Mouse (Mus musculus) adipocyte (in vitro differentiated cells): ENCODE results near the gene Gsk3b.
"Not testable (repeated sequence)": the region's sequence is repeated elsewhere in the genome, so short reads cannot be mapped to it uniquely, and the experiment has no call there.

Experiments used
- DNase-seq: peaks from one replicate; pipeline ENCODE4 v3.0.0-alpha.2; 2016; ENCODE audit warnings: low spot score

Gsk3b gene

DNA sequence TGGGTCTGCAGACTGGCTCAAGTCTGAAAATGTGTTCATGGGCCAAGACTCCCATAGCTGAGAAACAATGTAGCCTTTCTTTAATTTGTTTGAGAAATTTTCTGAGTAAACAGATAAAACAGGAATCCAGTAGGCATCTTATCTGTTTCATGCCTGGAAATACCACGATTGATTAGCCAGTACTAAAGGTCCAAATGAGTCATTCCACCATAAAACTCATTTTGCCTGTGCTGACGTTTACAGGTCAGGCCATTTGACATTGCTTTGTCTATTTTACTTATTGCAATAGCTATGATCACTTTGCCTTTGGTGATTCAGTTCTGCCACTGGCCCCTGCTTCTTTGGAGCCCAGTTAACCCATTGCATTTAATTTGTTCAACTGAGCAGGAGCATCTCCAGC lies 11.8 kb downstream of the Gsk3b start:
- DNase-seq, result no peak

DNA sequence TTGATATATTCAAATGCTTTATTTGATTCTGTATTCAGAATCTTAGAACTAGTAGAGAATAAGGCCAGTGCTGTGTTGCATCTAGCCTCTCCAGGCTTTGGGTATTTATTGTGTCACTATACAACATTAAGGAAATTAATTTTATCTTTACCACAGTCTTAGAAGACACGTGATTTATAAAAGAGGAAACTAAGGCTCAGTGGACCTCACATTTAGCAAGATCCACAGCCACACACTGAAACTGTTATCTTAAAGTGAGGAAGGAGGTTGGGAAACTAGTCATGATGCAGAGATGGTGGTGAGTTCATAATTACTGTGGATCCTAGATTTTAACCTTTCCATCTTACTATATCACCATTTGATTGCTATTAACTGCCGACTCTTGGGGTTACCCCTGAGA lies 16.7 kb downstream of the Gsk3b start:
- DNase-seq, result no peak

DNA sequence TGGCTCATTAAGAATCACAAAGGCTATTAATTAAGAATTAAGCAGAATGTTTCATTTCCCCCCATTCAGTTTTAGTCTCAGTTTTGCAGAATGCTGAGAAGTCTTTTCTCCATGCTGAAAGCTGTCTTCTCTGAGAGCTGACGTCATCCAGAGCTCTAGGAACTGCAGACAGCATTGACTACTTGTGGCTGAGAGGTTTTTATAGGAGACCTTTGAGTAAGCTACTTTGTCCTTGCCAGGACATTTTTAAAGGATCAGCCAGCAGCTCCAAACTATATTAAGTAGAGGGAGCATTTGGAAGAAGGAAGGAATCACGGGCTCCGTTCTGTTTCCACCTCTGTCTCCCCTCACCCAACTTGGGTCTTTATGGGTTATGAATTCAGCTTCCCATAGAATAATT lies 17.7 kb downstream of the Gsk3b start:
- DNase-seq, result no peak

DNA sequence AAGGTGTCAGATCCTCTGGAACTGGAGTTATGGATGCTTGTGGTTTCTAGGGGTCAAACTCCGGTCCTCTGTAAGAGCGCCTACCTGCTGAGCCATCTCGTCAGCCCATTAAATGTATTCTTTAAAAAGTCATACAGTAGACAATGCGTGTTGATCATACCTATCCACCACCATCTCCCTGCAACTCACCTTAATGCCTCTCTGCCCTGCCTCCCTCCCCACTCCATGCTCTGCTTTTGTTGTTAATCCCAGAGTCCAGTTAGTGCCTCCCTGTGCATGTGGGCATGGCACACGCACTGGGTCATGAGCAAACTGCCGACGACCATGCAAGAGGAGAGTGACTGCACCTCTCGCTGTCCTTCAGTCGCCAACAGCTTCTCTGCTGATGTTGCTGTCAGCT lies 21.2 kb downstream of the Gsk3b start:
- no peak for DNase-seq

DNA sequence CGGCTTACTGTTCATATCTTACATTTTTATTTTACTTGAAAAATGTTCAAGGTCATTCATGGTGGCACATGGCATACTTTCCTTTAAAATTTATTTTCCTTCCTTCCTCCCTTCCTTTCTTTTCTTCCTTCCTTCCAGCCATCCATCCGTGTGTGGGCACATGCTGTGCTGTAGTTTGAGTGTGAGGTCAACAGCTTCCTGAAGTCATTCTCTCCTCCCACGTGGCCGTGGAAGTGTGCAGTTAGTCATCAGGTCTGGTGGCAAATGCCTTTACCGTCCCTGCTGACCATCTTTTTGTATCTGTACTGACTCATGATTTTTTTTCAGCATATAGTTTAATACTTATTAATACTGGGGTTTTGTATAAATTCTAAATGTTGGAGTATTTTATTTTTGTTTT lies 21.8 kb downstream of the Gsk3b start:
- no peak for DNase-seq

DNA sequence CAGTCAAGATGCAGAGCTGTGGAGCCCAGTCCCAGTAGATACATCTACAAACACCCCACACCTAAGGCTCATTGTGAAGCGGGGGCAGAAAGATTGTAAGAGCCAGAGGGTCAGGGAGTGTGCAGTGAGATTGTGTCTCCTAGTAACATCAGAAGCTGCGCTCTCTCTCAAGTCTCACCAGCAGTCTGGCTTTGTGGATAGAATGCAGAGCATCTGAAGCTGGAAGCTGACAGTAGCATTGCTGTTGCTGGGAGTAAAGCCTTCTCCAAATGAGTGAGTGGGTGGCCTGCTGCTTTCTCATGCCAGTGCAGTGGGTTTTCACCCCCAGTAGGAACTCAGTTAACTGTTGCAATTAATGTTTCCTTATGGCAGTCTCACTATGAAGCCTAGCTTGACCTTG lies 25.3 kb downstream of the Gsk3b start:
- DNase-seq, result no peak

DNA sequence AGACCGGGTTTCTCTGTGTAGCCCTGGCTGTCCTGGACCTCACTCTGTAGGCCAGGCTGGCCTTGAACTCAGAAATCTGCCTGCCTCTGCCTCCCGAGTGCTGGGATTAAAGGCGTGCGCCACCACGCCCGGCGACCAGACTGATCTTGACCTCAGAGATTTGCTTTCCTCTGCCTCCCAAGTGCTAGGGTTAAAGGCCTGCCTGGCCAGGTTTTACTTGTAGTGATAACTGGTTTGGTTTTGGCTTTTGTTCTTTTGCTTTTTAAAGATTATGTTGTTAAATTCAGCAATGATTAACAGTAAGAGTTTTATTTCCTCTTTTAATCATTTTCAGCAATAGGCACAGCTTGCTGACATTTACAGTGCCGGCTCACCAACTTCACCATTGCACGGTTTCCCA lies 29.1 kb downstream of the Gsk3b start:
- DNase-seq, result not testable (repeated sequence)

DNA sequence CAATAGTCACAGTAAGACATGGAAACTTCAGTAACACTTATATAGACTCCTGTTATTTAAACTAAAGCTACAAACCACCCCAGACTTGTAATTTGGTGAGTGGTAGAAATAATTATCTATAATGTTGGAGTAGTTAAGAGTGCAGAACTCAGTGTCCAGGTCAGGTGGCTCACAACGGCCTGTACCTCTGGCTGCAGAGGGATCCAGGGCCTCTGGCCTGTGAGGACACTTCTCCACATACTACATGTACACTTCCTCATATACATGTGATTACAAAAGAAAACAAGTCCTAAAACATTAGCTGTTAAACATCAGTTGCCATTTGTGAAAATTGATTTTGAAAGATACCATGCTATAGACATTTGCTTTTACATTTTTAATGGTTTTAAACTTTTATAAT lies 29.9 kb downstream of the Gsk3b start:
- no peak for DNase-seq

DNA sequence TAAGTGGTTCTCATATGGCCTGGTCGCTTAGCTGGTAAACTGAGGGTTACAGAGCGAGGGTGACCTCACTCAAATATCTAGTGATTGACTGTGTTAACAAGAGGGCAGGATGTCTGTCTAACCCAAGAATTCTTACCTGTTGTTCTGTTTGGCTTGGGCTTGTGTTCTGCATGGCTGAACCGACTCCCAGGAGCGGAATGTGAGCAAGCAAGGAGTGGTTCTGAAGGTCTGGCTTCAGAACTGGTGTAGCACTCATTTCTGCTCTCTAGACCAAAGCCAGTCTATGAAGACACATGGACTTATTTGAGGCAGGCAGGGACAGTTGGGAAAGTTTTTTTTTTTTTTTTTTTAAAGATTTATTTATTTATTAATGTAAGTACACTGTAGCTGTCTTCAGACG lies 30.5 kb downstream of the Gsk3b start:
- DNase-seq, result no peak

DNA sequence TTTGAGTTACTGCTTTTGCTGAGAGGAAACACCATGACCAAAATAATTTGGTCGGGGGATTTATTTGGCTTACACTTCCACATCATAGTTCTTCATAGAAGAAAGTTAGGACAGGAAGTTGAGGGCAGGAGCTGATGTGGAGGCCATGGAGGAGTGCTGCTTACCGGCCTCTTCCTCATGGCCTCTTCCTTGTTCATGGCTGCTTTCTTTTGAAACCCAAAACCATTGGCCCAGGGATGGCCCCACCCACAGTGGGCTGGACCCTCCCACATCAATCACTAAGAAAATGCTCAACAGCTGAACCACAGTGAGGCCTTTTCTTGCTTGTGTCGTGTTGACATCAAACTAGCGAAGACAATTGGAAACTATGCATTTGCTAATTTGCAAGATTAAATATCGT lies 40.4 kb downstream of the Gsk3b start:
- DNase-seq, result no peak

DNA sequence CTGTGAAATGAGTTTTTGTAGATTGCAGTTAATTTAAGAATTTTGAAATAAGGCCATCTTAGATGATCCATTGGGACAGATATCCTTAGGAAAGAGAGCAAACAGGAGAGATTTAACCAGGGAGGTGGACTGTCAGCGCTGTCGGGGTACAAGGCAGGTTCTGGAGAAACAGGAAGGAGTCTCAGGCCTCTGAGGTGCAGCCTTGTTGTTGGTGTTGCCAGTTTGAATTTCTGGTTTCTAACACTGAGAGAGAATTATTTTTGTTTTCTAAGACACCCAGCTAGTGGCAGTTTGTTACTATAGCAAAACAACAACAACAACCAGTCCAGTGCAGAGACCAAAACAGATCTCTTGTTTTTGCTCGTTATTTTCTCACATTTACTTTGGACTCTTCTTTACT lies 42.2 kb downstream of the Gsk3b start:
- DNase-seq, result no peak

DNA sequence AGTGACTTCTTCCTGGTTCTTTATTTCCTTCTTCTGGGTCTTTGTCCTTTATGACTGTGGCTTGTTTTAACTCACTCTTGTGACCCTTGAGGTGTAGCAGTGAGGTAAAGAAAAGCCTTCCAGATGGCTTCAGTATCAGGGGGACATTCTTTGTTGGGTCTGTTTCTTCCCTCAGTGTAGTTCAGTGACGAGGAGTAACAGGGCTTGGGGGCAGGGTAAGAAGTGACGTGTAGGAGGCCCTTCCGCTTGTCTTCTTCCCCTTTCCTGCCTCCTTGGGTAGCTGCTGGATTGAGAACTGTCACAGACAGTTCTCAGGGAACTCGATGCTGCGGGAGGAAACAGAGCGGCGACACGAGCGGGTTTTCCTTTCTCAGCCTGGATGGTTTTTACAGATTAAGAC lies 43.0 kb downstream of the Gsk3b start:
- no peak for DNase-seq

DNA sequence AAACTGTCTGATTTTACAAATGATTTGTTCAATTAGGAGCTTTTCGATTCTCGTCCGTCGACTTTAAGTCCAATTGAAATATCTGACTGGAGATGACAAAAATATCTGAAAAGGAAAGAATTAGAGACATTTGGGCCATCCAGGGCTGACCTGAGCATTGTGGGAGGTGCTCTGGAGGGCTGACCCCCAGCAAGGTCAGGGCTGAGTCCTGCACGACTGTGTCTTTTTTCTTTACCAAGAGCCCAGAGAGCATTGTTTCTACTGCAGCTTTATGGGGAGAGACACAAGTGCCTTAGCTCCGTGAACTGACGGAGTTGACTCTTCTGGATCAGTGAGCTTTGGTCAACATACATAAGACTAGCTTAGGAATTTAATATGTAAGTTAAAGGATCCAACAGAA lies 43.4 kb downstream of the Gsk3b start:
- no peak for DNase-seq

DNA sequence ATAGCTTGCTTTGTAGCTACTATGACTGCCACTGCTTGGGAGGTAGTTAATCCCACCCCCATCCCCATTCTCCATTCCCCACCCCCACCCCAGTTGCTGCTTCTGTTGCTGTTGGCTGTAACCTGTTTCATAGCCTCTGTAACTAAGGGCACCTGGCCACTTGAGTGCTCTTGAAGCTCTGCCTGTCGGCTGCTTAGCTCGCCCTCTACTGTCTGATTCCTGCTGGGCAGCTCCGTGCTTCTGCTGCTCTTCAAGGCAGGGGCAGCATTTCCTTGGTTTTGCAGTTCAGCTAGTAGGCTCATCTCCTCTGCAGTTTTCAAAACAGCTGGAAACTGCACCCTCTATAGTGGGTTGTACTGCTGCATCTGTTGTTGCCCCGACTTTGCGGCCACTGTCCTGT lies 48.5 kb downstream of the Gsk3b start:
- DNase-seq, result peak; percentile 62

DNA sequence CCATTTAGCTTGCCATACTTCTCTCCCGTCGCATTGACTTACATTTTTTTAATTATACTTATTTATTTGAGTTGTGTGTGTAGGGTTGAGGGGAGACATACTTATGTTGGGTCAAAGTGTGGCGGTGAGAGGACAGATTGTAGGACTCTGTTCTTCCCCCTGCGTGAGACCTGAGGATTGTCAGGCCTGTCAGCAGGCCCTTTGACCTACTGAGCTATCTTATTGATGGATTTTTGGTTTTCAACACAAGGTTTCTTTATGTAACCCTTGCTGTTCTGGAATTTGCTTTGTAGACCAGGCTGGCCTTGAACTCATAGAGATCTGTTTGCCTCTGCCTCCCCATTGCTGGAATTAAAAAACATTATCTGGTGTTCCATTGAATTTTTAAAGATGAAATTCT lies 56.1 kb downstream of the Gsk3b start:
- DNase-seq, result no peak

DNA sequence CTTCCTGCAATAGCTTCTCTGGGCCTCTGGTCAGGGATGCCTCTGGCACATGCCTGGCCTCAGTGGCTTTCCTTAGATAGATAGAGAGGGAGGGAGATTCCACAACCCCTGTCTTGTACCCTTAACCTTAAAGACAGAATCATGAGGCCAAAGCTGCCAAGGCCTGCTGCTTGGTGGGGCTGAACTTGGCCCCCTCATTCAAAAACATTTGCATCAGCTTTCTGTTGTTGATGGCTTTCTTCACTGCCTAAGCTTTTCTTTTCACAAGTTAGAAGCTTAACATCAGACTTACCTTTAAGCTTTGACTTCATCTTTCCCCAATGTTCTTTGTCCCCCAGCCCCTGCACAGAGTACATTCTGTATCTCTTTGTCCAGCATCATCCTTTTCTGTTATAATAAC lies 61.8 kb downstream of the Gsk3b start:
- no peak for DNase-seq

DNA sequence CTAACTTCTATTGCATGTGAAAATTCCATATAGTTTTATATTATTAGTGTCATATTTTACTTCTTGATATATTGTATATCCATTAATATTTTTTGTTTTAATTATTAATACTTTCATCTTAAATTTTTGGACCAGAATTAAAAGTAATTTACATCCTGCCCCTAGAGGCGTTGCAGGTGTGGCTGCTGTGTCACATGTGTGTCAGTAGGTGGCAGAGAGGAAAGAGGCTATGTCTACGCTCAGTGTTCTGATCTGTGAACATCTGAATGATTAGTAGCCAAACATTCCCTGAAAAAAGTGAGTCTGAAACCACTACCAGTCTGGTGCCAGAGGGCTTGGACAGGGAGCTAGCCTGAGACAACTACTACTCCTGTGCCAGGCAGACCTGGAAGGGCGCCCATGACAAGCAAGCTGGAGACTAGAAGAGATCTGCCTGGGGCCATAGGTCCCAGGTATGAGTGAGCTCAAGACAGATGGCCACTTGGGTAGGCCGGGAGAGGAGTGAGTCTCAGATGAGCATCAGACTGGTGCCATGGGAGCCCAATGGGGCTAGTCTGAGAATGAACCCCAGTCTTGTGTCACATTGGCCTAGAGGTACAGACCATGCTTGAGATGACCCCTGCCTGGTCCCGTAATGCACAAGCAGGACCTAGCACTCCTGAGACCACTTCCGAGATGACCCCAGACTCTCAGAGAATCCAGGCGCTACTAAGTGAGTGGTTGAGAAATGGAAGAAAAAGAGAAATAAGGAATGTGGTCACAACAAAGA lies 69.2 kb downstream of the Gsk3b start:
- DNase-seq, result no peak

DNA sequence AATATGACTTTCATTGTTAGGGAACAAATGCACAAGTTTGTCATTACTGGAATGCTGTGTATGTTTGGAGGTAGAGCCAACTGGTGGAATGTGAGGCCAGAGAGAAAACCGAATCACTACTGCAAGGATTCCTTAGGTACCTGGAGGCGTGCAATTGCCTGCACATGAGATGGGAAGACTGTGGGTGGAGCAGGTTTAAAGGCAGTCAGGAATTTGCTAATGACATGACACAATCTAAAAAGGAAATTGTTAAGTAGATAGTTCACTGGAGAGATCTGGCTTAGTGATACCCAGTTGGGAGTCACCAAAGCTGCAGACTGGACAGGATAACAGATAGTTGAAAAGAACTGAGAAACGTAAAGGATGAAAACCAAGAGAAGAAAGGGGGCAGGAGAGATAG lies 73.2 kb downstream of the Gsk3b start:
- no peak for DNase-seq

DNA sequence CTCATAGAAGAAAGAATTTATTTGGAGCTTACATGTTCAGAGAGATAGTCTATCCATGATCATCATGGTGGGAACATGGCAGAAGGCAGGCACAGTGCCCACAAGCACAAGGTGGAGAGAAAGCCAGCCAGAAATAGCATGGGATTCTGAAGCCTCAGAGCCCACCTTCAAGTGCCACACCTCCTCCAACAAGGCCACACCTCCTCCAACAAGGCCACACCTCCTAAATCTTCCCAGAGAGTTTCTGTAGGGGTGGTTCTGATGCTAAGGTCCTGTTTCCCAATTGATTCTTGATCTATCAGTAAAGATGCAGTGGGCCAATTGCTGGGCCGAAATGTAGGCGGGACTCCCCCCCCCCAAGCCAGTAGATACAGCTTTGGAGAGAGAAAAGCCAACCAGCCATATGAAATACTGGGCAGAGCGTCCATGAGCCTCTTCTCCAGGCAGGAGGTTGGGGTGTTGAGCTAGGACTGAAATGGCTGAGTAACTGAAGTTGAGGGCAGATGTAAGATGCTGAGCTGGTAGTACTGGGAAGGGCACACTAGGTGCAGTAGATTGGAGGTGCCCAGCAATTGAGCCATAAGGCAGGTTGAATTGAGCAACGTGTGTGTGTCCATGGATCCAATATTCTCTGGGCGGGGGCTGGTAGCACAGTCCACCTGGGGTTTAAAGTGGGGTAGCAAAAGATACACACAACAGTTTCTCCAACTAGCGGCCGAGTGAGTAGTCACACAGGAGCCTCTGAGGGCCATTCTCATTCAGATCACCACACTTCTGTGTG lies 76.2 kb downstream of the Gsk3b start:
- no peak for DNase-seq

DNA sequence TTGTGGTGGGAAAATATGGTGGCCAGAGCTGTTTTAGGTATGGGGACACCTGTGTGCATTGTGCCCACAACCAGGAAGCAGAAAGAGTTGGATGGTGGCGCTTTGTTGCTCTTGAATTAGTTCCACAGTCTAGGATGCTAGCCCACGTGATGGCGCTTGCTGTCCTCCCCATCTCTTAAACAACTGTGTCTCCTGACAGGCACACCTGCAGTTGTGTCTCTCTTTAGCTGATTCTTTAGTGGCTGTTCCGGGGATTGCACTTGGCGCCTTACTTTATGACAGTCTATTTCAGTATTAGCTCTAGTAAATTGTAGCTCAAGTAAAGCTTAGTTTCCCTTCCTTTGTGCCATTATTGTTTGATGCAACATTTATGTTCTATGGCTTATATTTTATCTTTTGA lies 80.2 kb downstream of the Gsk3b start:
- no peak for DNase-seq

DNA sequence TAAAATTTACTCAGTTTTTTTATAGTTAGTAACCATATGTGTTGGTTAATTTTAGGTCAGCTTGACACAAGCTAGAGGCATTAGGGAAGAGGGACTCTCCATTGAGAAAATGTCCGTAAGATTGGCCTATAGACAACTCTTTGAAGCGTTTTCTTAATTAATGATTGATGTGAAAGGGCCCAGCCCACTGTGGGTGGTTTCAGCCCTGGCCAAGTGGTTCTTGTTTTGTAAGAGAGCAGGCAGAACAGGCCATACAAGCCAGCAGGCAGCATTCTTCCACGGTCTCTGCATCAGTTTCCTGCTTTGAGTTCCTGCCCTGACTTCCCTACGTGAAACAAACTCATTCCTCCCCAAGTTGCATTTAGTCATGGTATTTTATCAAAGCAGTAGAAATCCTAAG lies 90.3 kb downstream of the Gsk3b start:
- no peak for DNase-seq

DNA sequence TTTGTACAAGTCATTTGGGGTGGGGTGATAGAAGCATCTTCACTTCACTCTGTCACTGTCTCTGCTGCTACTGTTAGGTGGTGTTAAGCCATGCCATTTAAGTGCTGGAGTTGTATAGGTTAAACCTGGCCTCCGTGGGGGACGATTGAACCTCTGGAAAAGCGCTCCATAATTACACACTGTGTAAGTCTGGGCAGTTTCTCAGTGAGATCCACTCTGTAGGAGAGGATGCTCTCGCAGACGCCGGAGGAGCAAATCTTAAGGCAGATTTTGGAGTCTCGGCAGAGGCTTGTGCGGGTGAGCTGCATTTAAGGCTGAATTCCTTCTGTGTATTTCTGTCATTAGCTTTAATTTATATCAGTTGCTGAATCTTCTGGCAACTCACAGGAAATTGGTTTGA lies 92.6 kb downstream of the Gsk3b start:
- no peak for DNase-seq

DNA sequence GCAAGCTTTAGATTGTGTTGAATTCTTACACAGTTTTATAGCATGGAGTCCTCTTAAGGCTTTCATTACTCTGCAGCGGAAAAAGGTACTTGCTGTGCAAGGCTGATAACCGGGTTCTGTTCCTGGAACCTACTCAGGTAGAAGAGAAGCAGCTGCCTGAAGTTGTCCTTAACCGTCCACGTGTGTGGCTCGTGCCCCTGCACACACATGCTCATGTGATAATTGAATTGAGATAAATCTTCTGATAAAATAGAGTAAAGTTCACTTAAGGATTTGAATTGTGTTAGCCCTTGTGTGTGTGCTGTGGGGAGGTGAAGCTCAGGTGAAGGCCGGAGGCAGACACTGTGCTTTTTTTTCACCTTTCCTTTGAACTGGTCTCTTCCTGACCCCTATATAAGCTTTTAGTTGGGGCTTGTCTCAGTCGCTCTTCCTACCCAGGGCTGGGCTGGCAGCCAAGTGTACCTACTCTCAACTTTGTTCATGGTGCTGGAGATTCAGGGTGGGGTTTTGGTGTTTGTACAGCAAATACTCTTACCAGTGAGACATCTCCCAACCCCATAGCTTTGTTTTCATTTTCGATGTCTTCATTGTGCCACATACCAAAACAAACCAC lies 96.0 kb downstream of the Gsk3b start:
- DNase-seq, result no peak
